Mouse (Mus musculus) cerebellum, adult 11-12 months (tissue): ENCODE measurements at regions not wholly inside any gene's neighbourhood (a gene's known extent, or its start where the extent isn't known, plus 50 kb on each side); places are given as distances from the start of the nearest gene placed in this dataset.
A peak's percentile ranks its signal among the peaks of the same experiment; 100 is the strongest.

Experiments
- DNase-seq: peaks from one replicate; pipeline ENCODE4 v3.0.0; 2022

- DNase-seq: no peak
Observed at GRCm38 (mm10) chr3:34522054-34522684, 128.0 kb upstream of the Sox2 start.

GRCm38 (mm10) chr3:34521357-34522053 is 128.7 kb upstream of the Sox2 start:
- DNase-seq: no peak

GRCm38 (mm10) chr3:34512503-34513145 is 137.6 kb upstream of the Sox2 start:
- no peak for DNase-seq

- DNase-seq: no peak
Observed at GRCm38 (mm10) chr3:34510723-34511122, 139.5 kb upstream of the Sox2 start.

GRCm38 (mm10) chr3:34509160-34509559 is 141.0 kb upstream of the Sox2 start:
- DNase-seq: no peak

- no peak for DNase-seq
Observed at GRCm38 (mm10) chr3:34504573-34504894, 145.7 kb upstream of the Sox2 start.

- no peak for DNase-seq
Observed at GRCm38 (mm10) chr3:34503874-34504572, 146.2 kb upstream of the Sox2 start.

- no peak for DNase-seq
Observed at GRCm38 (mm10) chr3:34496839-34497238, 153.4 kb upstream of the Sox2 start.

GRCm38 (mm10) chr3:34495615-34496014 is 154.6 kb upstream of the Sox2 start:
- DNase-seq: no peak

- no peak for DNase-seq
Observed at GRCm38 (mm10) chr3:34493921-34494320, 156.3 kb upstream of the Sox2 start.

- DNase-seq: no peak
Observed at GRCm38 (mm10) chr3:34489008-34489407, 161.2 kb upstream of the Sox2 start.

- DNase-seq: no peak
Observed at GRCm38 (mm10) chr3:34486441-34487050, 163.7 kb upstream of the Sox2 start.

GRCm38 (mm10) chr3:34485345-34486223 is 164.6 kb upstream of the Sox2 start:
- no peak for DNase-seq

- DNase-seq: no peak
Observed at GRCm38 (mm10) chr3:34483934-34484333, 166.3 kb upstream of the Sox2 start.

- DNase-seq: no peak
Observed at GRCm38 (mm10) chr3:34481821-34482713, 168.1 kb upstream of the Sox2 start.

- no peak for DNase-seq
Observed at GRCm38 (mm10) chr3:34481314-34481713, 168.9 kb upstream of the Sox2 start.

- DNase-seq: no peak
Observed at GRCm38 (mm10) chr3:34474126-34474525, 176.1 kb upstream of the Sox2 start.

GRCm38 (mm10) chr3:34470721-34471120 is 179.5 kb upstream of the Sox2 start:
- no peak for DNase-seq

- no peak for DNase-seq
Observed at GRCm38 (mm10) chr3:34469946-34470345, 180.3 kb upstream of the Sox2 start.

GRCm38 (mm10) chr3:34466312-34466711 is 183.9 kb upstream of the Sox2 start:
- DNase-seq: peak; percentile 24
